Mouse (Mus musculus) liver, embryonic 15.5 days (tissue): ENCODE measurements around the gene Map1a. TPM values are rescaled to one million over a fixed set of nuclear protein-coding genes. Genes with fewer than 3 reads are reported as not detected.

Experiments used
- ATAC-seq: fragments of 200-750 bp; cut with Nextera tagmentation; 2 replicates; pipeline ENCODE4 v1.8.0; 2017; ENCODE audit warnings: moderate number of reproducible peaks, mild to moderate bottlenecking, moderate library complexity; ENCODE audit not compliant: insufficient read depth
- H3K27ac ChIP-seq: fragments of 300-500 bp; sonication (generic); replicated peaks from 2 replicates; pipeline ENCODE4 v1.5.1; 2015; ENCODE audit warnings: mild to moderate bottlenecking, inconsistent platforms
- H3K27me3 ChIP-seq: fragments of 300-500 bp; sonication (generic); 2 replicates; pipeline ENCODE4 v1.6.1; 2015; ENCODE audit warnings: mild to moderate bottlenecking, inconsistent platforms
- H3K36me3 ChIP-seq: fragments of 300-500 bp; sonication (generic); replicated peaks from 2 replicates; pipeline ENCODE4 v1.6.1; 2015; ENCODE audit warnings: moderate library complexity, mild to moderate bottlenecking, inconsistent platforms
- H3K4me1 ChIP-seq: fragments of 300-500 bp; sonication (generic); replicated peaks from 2 replicates; pipeline ENCODE4 v1.6.1; 2015; ENCODE audit warnings: inconsistent platforms
- H3K4me2 ChIP-seq: fragments of 300-500 bp; sonication (generic); 2 replicates; pipeline ENCODE4 v1.6.1; 2015; ENCODE audit warnings: moderate library complexity, mild to moderate bottlenecking, inconsistent platforms
- H3K4me3 ChIP-seq: fragments of 300-500 bp; sonication (generic); replicated peaks from 2 replicates; pipeline ENCODE4 v1.5.1; 2015; ENCODE audit warnings: mild to moderate bottlenecking, inconsistent platforms
- H3K9ac ChIP-seq: fragments of 300-500 bp; sonication (generic); 2 replicates; pipeline ENCODE4 v1.6.1; 2015; ENCODE audit warnings: moderate library complexity, mild to moderate bottlenecking, inconsistent platforms
- H3K9me3 ChIP-seq: fragments of 300-500 bp; sonication (generic); replicated peaks from 2 replicates; pipeline ENCODE4 v1.6.1; 2016; ENCODE audit warnings: inconsistent platforms
- WGBS: fragments of 180-500 bp; shearing (Covaris S2); methylation state at CpG from one replicate; pipeline ENCODE4 v1.1.7; 2015; ENCODE audit warnings: mixed read lengths; ENCODE audit not compliant: insufficient replicate concordance; 5-methylcytosine and 5-hydroxymethylcytosine counted together
- polyA plus RNA-seq: library from polyadenylated mRNA; unstranded; fragments of >200 nt; fragmentation: Nextera tagmentation; extraction: Ambion mirVana; gene quantifications from 2 replicates; pipeline ENCODE4 v1.2.1, GENCODE M21; 2015

Gene Map1a
- polyA plus RNA-seq, 1 experiment from 2014 or later, result 0.09 TPM

- H3K4me3 ChIP-seq, result no peak overlapping the region
- no peak overlapping the region for H3K27ac ChIP-seq
- no peak for ATAC-seq
- no peaks in the 10 kb centered on the region for H3K27me3 ChIP-seq
- WGBS, result 39% methylated on average over 8 of the region's 8 CpGs
- no peaks in the 10 kb centered on the region for H3K36me3 ChIP-seq
- H3K4me1 ChIP-seq, result no peaks in the 10 kb centered on the region
- H3K9ac ChIP-seq, result no peak overlapping the region
- H3K4me2 ChIP-seq, result no peak overlapping the region
- no peaks in the 10 kb centered on the region for H3K9me3 ChIP-seq
Observed at GRCm38 (mm10) chr2:121316278-121316677, 26.9 kb downstream of the Map1a start.

DNA sequence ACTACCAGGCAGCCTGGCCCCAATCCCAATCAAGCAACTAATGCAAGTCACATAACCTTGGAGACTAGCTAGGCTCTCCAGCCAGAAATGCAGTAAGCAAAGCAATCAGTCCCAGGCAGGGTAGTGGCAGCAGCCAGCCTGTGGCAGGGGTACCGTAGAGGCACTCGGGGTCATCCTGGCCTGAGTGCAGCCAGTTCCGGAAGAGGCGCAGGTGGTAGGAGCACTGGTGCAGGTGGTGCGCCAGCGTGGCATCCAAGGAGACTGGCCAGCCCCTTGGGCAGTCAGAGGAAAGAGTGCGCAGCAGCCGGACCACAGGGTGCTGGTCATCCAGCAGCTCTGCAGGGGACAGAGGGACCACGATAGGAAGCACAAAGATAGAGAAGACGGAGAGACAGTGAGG is 33.6 kb downstream of the Map1a start:
- H3K4me1 ChIP-seq, result no peaks in the 10 kb centered on the region
- ATAC-seq, result no peak
- no peak overlapping the region for H3K4me3 ChIP-seq
- no peak overlapping the region for H3K9ac ChIP-seq
- H3K27me3 ChIP-seq, result no peaks in the 10 kb centered on the region
- no peaks in the 10 kb centered on the region for H3K36me3 ChIP-seq
- H3K9me3 ChIP-seq, result no peaks in the 10 kb centered on the region
- 82% methylated on average over 10 of the region's 10 CpGs for WGBS
- H3K4me2 ChIP-seq, result no peak overlapping the region
- H3K27ac ChIP-seq, result no peak overlapping the region

- Histone ChIP-seq H3K9me3 (no peaks in the 10 kb centered on the region), H3K27me3 (no peaks in the 10 kb centered on the region), H3K4me2 (no peak overlapping the region), H3K27ac (no peak overlapping the region), H3K9ac (no peak overlapping the region), H3K36me3 (no peaks in the 10 kb centered on the region), H3K4me1 (no peaks in the 10 kb centered on the region), H3K4me3 (no peak overlapping the region)
- no peak for ATAC-seq
- 56% methylated on average over 10 of the region's 10 CpGs for WGBS
Observed at GRCm38 (mm10) chr2:121323693-121324470, 34.5 kb downstream of the Map1a start.

- WGBS, result 63% methylated on average over 2 of the region's 2 CpGs
- no peak for ATAC-seq
Observed at GRCm38 (mm10) chr2:121329492-121329891, 40.1 kb downstream of the Map1a start.

GRCm38 (mm10) chr2:121339057-121339456 is 49.7 kb downstream of the Map1a start:
- no peaks in the 10 kb centered on the region for H3K36me3 ChIP-seq
- no peak overlapping the region for H3K4me3 ChIP-seq
- no peak for ATAC-seq
- H3K27ac ChIP-seq, result no peak overlapping the region
- no peaks in the 10 kb centered on the region for H3K4me1 ChIP-seq
- H3K9me3 ChIP-seq, result no peaks in the 10 kb centered on the region
- no peaks in the 10 kb centered on the region for H3K27me3 ChIP-seq
- H3K9ac ChIP-seq, result no peak overlapping the region
- H3K4me2 ChIP-seq, result no peak overlapping the region

More at GRCm38 (mm10) chr2:121329492-121329891, 40.1 kb downstream of the Map1a start:
- Histone ChIP-seq H3K27me3 (no peaks in the 10 kb centered on the region), H3K9me3 (no peaks in the 10 kb centered on the region), H3K9ac (no peak overlapping the region), H3K36me3 (no peaks in the 10 kb centered on the region), H3K27ac (no peak overlapping the region), H3K4me2 (no peak overlapping the region), H3K4me3 (no peak overlapping the region), H3K4me1 (no peaks in the 10 kb centered on the region)

GRCm38 (mm10) chr2:121353156-121353555 is 63.8 kb downstream of the Map1a start:
- 0 out of 2 replicates have a peak, but pooled peaks cover 5% of the 10 kb centered on the region for H3K36me3 ChIP-seq
- H3K9ac ChIP-seq, result no peak overlapping the region
- H3K27ac ChIP-seq, result no peak overlapping the region
- peaks cover 37% of the 10 kb centered on the region for H3K27me3 ChIP-seq
- ATAC-seq, result no peak
- H3K4me3 ChIP-seq, result no peak overlapping the region
- H3K4me2 ChIP-seq, result no peak overlapping the region
- WGBS, result 58% methylated on average over 8 of the region's 8 CpGs
- H3K4me1 ChIP-seq, result peaks cover 14% of the 10 kb centered on the region
- no peaks in the 10 kb centered on the region for H3K9me3 ChIP-seq

DNA sequence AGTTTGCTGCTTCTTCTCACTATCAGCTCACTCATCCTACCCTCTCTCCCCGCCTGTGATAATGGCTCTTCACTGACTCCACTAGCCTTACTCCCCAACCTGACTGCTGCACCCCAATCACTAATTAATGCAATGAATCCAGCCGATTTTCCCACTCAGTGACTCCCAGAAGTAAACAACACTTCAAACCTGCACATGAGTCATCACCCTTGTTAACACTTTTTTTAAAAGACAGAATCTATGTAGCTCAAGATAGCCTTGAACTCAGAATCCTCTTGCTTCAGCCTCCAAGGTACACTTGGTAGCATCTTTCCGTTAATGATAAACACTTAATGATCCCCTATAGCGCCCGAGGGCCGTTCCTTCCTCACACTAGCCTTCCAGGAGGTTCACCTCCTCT is 65.0 kb downstream of the Map1a start:
- no peaks in the 10 kb centered on the region for H3K36me3 ChIP-seq
- no peaks in the 10 kb centered on the region for H3K9me3 ChIP-seq
- peaks cover 20% of the 10 kb centered on the region for H3K4me1 ChIP-seq
- peak overlapping the region; percentile 89 for H3K4me3 ChIP-seq
- 0 out of 2 replicates have a peak, but pooled peaks have one; percentile 4 for ATAC-seq
- peaks cover 49% of the 10 kb centered on the region for H3K27me3 ChIP-seq
- H3K9ac ChIP-seq, result peak overlapping the region; percentile 80
- no peak overlapping the region for H3K27ac ChIP-seq
- WGBS, result 3% methylated on average over 6 of the region's 6 CpGs
- H3K4me2 ChIP-seq, result peak overlapping the region; percentile 99

DNA sequence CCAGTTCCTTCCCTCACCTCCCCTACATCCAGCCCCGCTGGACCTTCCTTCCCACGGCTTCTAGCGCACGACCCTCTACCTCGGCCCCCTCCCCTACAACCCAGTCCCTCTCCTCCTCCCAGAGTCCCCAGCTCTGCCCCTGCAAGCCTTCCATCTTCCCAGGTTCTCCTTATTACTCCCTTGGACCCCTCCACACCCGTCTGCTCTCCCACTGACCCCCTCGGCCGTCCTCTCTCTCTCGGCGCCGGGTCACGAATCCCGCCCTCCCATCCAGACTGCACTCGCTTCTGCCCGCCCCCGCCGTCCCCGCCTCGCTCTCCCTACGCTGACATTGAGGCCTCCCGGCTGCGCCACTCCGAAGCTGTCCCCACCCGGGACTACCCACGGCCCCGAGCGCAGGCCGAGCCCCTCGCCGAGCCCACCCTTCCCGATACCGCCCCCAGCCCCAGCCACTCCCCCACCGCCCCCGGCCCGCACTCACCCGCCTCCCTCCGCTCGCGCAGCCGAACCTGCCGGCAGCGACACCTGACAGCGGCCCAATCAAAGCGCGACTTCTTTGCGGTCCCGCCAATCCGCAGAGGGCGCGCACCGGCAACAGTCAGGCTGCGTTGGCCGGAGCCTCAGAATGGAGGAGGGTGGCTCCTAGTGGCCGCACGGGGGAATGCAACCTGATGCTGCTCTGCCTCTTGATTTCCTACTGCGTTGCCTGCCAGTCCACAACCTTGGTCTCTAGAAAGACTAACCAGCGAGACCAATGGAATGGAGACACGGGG is 65.6 kb downstream of the Map1a start, which contains the start of gene Ppip5k1:
TSS of gene Ppip5k1 (minus strand) at position 577 of the 773 bp plus-strand sequence.
- Histone ChIP-seq H3K9ac (peak within 1 kb of the TSS; percentile 80), H3K9me3 (no peaks in the 10 kb centered on the region), H3K27ac (0 out of 2 replicates have a peak within 1 kb of the TSS, but pooled peaks have one; percentile 62), H3K27me3 (peaks cover 55% of the 10 kb centered on the region), H3K4me3 (peak within 1 kb of the TSS; percentile 89), H3K4me2 (peak within 1 kb of the TSS; percentile 99), H3K36me3 (no peaks in the 10 kb centered on the region), H3K4me1 (peaks cover 20% of the 10 kb centered on the region)
- peak; percentile 98 for ATAC-seq
- WGBS, result under 1% methylated on average over 58 of the region's 58 CpGs

DNA sequence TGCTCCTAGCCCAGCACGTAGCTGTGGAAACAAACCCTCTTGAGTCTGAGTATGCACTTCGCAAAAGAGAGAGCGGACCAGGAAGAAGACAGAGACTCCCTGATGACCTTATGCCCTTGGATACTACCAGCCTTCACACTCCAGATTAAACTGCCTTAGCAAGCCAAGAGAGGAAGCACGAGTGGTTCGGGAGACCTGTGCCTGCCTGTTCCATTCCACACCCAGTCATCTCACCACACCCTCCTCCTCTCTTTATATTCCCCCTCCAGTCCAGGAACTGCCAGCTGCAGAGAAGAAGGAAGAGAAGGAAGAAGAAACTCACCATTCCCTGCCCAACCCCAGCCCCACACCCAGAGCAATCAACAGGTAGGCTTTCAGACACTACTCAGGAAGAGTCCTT is 68.1 kb downstream of the Map1a start, which contains the start of gene Ckmt1:
TSS of gene Ckmt1 (plus strand) at position 221 of the 400 bp plus-strand sequence.
- 42% methylated on average over 5 of the region's 5 CpGs for WGBS
- H3K4me2 ChIP-seq, result peak within 1 kb of the TSS; percentile 32; the same call in 1 of the 2 replicates
- H3K27ac ChIP-seq, result no peak within 1 kb of the TSS
- H3K4me3 ChIP-seq, result no peak within 1 kb of the TSS
- ATAC-seq, result no peak
- no peaks in the 10 kb centered on the region for H3K36me3 ChIP-seq
- peaks cover 20% of the 10 kb centered on the region for H3K4me1 ChIP-seq
- H3K27me3 ChIP-seq, result peaks cover 72% of the 10 kb centered on the region
- no peaks in the 10 kb centered on the region for H3K9me3 ChIP-seq
- H3K9ac ChIP-seq, result no peak within 1 kb of the TSS

DNA sequence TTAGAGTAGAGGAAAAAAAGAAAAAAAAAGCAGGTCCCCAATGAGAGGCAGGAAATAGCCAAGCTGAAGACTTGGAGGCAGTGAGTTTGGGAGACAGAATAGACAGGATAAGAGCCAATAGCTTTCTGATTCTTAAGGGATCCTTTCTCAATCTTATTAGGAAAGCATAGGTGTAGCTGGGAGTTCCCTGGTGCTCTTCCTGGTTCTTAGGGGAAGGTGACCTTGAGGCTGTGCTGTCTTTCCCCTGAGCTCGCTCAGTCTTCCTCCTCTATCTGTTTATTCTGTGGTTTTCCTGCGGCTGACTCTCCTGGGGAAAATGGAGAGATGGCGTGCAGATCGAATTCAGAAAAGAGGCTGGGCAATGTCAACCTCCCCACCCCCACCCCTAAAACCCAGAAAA is 68.6 kb downstream of the Map1a start:
- ATAC-seq, result no peak
- Histone ChIP-seq H3K9me3 (no peaks in the 10 kb centered on the region), H3K4me3 (no peak overlapping the region), H3K27me3 (peaks cover 72% of the 10 kb centered on the region), H3K4me2 (no peak overlapping the region), H3K36me3 (no peaks in the 10 kb centered on the region), H3K4me1 (peaks cover 20% of the 10 kb centered on the region), H3K27ac (no peak overlapping the region), H3K9ac (no peak overlapping the region)
- WGBS, result 3% methylated on average over 4 of the region's 4 CpGs

- Histone ChIP-seq H3K27me3 (peaks cover 69% of the 10 kb centered on the region), H3K9ac (no peak overlapping the region), H3K9me3 (no peaks in the 10 kb centered on the region), H3K27ac (no peak overlapping the region), H3K4me2 (peak overlapping the region; percentile 32; the same call in 1 of the 2 replicates), H3K4me3 (no peak overlapping the region), H3K36me3 (no peaks in the 10 kb centered on the region), H3K4me1 (peaks cover 20% of the 10 kb centered on the region)
- WGBS, result under 1% methylated on average over 16 of the region's 16 CpGs
- no peak for ATAC-seq
Observed at GRCm38 (mm10) chr2:121358381-121358780, 69.0 kb downstream of the Map1a start.
